Mouse (Mus musculus) ES-Bruce4 (cell line): ENCODE results near the gene Lrrc8a.

Experiments
- CTCF ChIP-seq: IDR thresholded peaks from one replicate; pipeline ENCODE4 v1.8.1; 2011; ENCODE audit warnings: low read depth, low read length
- EP300 ChIP-seq: IDR thresholded peaks from 2 replicates; pipeline ENCODE4 v1.6.1; 2011; ENCODE audit warnings: low read depth, low read length; ENCODE audit not compliant: insufficient read depth
- POLR2A ChIP-seq: IDR thresholded peaks from one replicate; pipeline ENCODE4 v1.8.1; 2011; ENCODE audit warnings: low read length; ENCODE audit not compliant: insufficient read depth

- TF ChIP-seq CTCF (no peak), EP300 (peak; percentile 73; the same call in 1 of the 2 replicates), POLR2A (peak; percentile 88)
Measured at GRCm38 (mm10) chr2:30286192-30287026, 48.9 kb downstream of the Lrrc8a start, which contains the start of the genes Dolk and Nup188.
